Mouse (Mus musculus) neural tube, embryonic 11.5 days (tissue): ENCODE data around the gene Asphd2. TPM values are rescaled to one million over a fixed set of nuclear protein-coding genes. Genes with fewer than 3 reads are reported as not detected.
A peak's percentile ranks its signal among the peaks of the same experiment; 100 is the strongest.

ENCODE experiments used
- ATAC-seq: fragments of 200-750 bp; cut with Nextera tagmentation; 2 replicates; pipeline ENCODE4 v1.8.0; 2017; ENCODE audit warnings: moderate number of reproducible peaks, mild to moderate bottlenecking, moderate TSS enrichment, moderate library complexity; ENCODE audit not compliant: insufficient read depth, low FRiP score, low TSS enrichment
- DNase-seq: peaks from one replicate; pipeline ENCODE4 v3.0.0-alpha.2; 2015; ENCODE audit warnings: low spot score
- H3K27ac ChIP-seq: fragments of 300-500 bp; sonication (generic); 2 replicates; pipeline ENCODE4 v1.5.1; 2014; ENCODE audit warnings: low read depth, mild to moderate bottlenecking, low read length
- H3K27me3 ChIP-seq: fragments of 300-500 bp; sonication (generic); 2 replicates; pipeline ENCODE4 v1.6.1; 2014; ENCODE audit warnings: mild to moderate bottlenecking, low read length, mixed read lengths; ENCODE audit not compliant: control insufficient read depth, insufficient read depth
- H3K36me3 ChIP-seq: fragments of 300-500 bp; sonication (generic); 2 replicates; pipeline ENCODE4 v1.6.1; 2014; ENCODE audit warnings: mild to moderate bottlenecking, low read length, moderate library complexity, mixed read lengths; ENCODE audit not compliant: control insufficient read depth, insufficient read depth
- H3K4me1 ChIP-seq: fragments of 300-500 bp; sonication (generic); 2 replicates; pipeline ENCODE4 v1.6.1; 2014; ENCODE audit warnings: low read length, mixed read lengths; ENCODE audit not compliant: control insufficient read depth, insufficient read depth
- H3K4me2 ChIP-seq: fragments of 300-500 bp; sonication (generic); 2 replicates; pipeline ENCODE4 v1.6.1; 2014; ENCODE audit warnings: low read depth, mild to moderate bottlenecking, moderate library complexity
- H3K4me3 ChIP-seq: fragments of 300-500 bp; sonication (generic); 2 replicates; pipeline ENCODE4 v1.5.1; 2014; ENCODE audit warnings: low read depth, low read length
- H3K9ac ChIP-seq: fragments of 300-500 bp; sonication (generic); 2 replicates; pipeline ENCODE4 v1.6.1; 2014; ENCODE audit warnings: mild to moderate bottlenecking, low read length
- H3K9me3 ChIP-seq: fragments of 300-500 bp; sonication (generic); 2 replicates; pipeline ENCODE4 v1.6.1; 2016; ENCODE audit warnings: low read length; ENCODE audit not compliant: control insufficient read depth
- WGBS: fragments of 180-500 bp; shearing (Covaris S2); extraction: QIAGEN DNeasy Blood & Tissue Kit; methylation state at CpG from one replicate; pipeline ENCODE4 v1.1.7; 2014; 5-methylcytosine and 5-hydroxymethylcytosine counted together
- polyA plus RNA-seq: library from polyadenylated mRNA; unstranded; fragments of >200 nt; fragmentation: Nextera tagmentation; extraction: Ambion mirVana; gene quantifications from 2 replicates; pipeline ENCODE4 v1.2.1, GENCODE M21; 2014

Gene Asphd2
- 39.2 and 46.3 TPM in 2 replicates for polyA plus RNA-seq

DNA sequence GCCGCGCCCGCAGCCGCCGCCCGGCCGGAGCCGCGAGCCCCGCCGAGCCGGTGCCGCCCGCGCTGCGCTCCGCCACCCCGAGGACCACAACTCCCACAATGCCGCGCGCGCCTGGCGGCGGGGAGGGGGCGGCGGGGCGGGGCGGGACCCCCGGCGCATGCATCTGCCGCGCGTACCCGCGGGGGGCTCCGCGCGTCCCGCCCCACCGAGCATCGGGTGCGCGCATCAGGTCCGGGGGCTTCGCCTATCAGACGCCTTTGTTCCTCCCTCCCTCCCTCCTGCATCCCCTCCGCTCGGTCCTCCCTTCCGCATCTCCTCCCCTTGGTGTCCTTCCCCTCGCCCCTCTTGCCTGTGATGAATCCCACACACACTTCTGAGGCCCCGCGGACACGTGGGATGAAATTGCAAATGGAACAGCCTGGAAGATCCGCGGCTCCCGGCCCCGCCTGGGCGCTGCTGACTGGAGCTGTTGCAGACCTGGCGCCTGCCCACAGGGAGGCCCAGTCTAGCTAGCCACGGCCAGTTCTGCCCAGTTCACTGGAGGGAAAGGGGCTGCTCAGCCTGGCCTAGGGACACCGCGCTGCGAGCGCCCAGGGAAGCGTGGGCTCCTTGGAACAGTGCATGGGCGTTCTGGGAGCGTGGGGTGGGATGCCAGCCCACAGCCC lies at the start of gene Asphd2:
Gene Asphd2 (minus strand): TSS at position 88 of the 665 bp plus-strand sequence.
- Histone ChIP-seq H3K27me3 (no peaks in the 10 kb centered on the region), H3K9ac (peak within 1 kb of the TSS; percentile 78), H3K4me2 (peak within 1 kb of the TSS; percentile 86), H3K36me3 (peaks cover 3% of the 10 kb centered on the region; the same call in 1 of the 2 replicates), H3K27ac (peak within 1 kb of the TSS; percentile 65), H3K4me1 (0 out of 2 replicates have a peak, but pooled peaks cover 5% of the 10 kb centered on the region), H3K4me3 (peak within 1 kb of the TSS; percentile 64), H3K9me3 (no peaks in the 10 kb centered on the region)
- peak; percentile 92 for DNase-seq
- WGBS = under 1% methylated on average over 57 of the region's 67 CpGs
- ATAC-seq = peak; percentile 85

DNA sequence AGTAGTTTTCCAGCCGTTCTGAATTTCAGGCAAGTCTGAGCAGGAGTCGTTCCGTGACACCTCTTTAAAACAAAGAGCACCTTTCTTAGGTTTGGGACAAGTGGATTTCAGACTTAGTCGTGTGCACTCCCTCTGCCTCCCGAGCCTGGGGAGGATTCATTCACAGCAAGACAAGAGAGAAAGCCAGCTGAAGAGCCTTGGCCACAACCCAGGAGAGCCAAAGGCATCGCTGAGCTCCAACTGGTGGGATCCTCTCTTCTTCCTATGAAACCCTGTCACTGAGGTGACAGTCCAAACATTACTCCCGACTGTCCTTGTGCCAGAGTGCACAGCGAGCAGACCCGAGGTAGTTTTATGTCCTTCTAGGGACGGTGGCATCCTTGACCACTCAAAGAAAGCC lies 43.9 kb upstream of the Asphd2 start:
- no peak overlapping the region for H3K4me2 ChIP-seq
- no peaks in the 10 kb centered on the region for H3K36me3 ChIP-seq
- no peaks in the 10 kb centered on the region for H3K9me3 ChIP-seq
- 60% methylated on average over 10 of the region's 10 CpGs for WGBS
- H3K27me3 ChIP-seq = no peaks in the 10 kb centered on the region
- no peaks in the 10 kb centered on the region for H3K4me1 ChIP-seq
- DNase-seq = no peak
- H3K27ac ChIP-seq = no peak overlapping the region
- H3K9ac ChIP-seq = no peak overlapping the region
- no peak for ATAC-seq
- no peak overlapping the region for H3K4me3 ChIP-seq

DNA sequence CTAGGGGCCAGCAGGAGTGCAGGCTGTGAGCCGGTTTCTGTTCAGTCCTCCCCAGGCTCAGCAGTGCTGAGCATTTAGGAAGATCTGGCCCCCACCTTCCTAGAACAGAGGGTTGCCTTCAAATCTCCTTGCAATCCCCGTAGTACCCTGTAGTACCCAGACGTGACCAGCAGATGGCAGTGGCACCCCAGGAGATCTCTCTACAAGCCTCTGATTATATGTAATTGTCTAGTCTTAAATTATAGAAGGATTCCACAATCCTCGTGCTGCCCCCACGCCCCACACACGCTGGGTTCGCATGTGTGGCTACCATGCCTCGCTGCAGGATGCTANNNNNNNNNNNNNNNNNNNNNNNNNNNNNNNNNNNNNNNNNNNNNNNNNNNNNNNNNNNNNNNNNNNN lies 38.3 kb upstream of the Asphd2 start:
- ATAC-seq = no peak
- H3K4me3 ChIP-seq = no peak overlapping the region
- H3K9me3 ChIP-seq = no peaks in the 10 kb centered on the region
- H3K36me3 ChIP-seq = no peaks in the 10 kb centered on the region
- no peak overlapping the region for H3K27ac ChIP-seq
- no peak overlapping the region for H3K4me2 ChIP-seq
- H3K9ac ChIP-seq = no peak overlapping the region
- H3K4me1 ChIP-seq = 0 out of 2 replicates have a peak, but pooled peaks cover 3% of the 10 kb centered on the region
- WGBS = 2% methylated on average over 8 of the region's 8 CpGs
- 0 out of 2 replicates have a peak, but pooled peaks cover 2% of the 10 kb centered on the region for H3K27me3 ChIP-seq
- DNase-seq = peak; percentile 78

DNA sequence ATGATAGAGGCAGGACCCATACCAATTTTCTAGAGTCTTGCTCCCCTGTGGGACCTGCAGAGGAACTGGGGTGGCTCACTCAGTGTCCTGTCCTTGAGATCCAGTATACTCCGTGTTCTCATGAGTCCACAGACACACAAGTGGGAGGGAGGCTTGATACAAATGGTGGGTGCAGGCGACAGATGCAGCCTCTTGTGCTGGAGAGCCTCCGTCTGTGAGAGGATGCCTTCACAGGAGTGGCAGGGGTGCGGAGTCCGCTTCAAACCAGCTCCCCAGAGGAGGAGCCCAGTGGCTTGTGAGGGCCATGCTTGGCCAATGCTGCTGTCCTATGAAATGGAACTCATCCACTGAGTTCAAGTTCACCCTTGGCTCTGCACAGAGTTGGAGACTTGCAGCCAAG lies 37.4 kb upstream of the Asphd2 start:
- Histone ChIP-seq H3K4me2 (no peak overlapping the region), H3K4me3 (no peak overlapping the region), H3K36me3 (no peaks in the 10 kb centered on the region), H3K27ac (no peak overlapping the region), H3K9me3 (no peaks in the 10 kb centered on the region), H3K9ac (no peak overlapping the region), H3K27me3 (0 out of 2 replicates have a peak, but pooled peaks cover 2% of the 10 kb centered on the region), H3K4me1 (0 out of 2 replicates have a peak, but pooled peaks cover 3% of the 10 kb centered on the region)
- 73% methylated on average over 5 of the region's 5 CpGs for WGBS
- ATAC-seq = no peak
- no peak for DNase-seq

DNA sequence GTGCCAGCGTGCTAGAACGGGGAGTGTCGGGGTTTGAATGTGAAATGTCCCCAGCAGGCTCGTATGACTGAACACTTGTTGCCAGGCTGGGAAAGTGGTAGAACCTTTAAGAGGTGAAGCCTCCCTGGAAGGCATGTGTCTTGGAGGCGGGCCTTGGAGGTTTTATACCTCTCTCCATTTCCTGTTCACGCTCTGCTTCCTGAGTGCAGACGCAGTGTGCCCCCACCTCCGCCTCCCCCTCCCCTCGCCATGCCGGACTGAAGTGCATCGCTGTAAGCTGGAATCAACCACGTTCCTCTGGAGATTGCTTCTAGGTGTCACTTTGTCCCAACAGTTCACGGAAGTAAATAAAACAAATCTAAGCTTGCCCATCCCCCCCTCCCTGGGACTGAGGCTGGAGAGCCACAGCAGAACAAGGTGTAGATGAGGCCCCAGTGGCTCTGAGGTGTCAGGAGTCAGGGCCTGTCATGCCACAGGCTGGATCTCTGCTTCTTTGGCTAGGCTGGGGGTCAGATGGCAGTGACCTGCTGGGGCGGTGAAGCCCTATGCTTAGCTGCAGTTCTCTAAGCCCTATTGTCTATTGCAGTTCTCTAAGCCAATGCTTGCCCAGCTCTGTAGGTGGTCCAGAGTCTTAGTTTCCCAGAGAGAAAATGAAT lies 36.6 kb upstream of the Asphd2 start:
- 37% methylated on average over 14 of the region's 14 CpGs for whole genome bisulfite sequencing
- H3K9ac ChIP-seq = no peak overlapping the region
- no peak for ATAC-seq

DNA sequence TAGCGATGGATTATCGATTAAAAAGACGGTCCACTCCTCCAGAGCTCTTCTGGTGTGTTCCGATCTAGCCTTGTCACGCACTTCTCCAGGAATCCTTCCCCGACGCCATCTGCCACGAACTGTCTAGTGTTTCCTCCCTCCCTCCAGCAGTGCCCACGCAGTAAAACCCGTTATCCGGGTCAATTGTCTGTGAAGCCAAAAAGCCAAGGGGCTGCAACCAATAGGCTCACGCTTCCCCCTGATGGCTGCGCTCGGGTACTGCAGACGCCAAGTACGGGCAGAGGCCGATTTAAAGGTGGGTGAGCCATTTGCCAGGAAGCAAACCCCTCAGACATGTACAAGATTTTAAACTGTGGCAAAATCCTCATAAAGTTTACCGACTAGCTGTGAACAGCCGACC lies 34.3 kb upstream of the Asphd2 start:
- Histone ChIP-seq H3K4me3 (no peak overlapping the region), H3K4me1 (0 out of 2 replicates have a peak, but pooled peaks cover 3% of the 10 kb centered on the region), H3K36me3 (no peaks in the 10 kb centered on the region), H3K27me3 (0 out of 2 replicates have a peak, but pooled peaks cover 2% of the 10 kb centered on the region), H3K4me2 (peak overlapping the region; percentile 30), H3K9me3 (no peaks in the 10 kb centered on the region), H3K27ac (no peak overlapping the region), H3K9ac (peak overlapping the region; percentile 23; the same call in 1 of the 2 replicates)
- 14% methylated on average over 19 of the region's 19 CpGs for WGBS
- ATAC-seq (no peak), DNase-seq (peak; percentile 84)

More for the DNA sequence above, 36.6 kb upstream of the Asphd2 start:
- H3K4me2 ChIP-seq = no peak overlapping the region
- no peak for DNase-seq
- H3K27ac ChIP-seq = no peak overlapping the region
- no peaks in the 10 kb centered on the region for H3K9me3 ChIP-seq
- H3K27me3 ChIP-seq = 0 out of 2 replicates have a peak, but pooled peaks cover 2% of the 10 kb centered on the region
- no peaks in the 10 kb centered on the region for H3K36me3 ChIP-seq
- H3K4me1 ChIP-seq = 0 out of 2 replicates have a peak, but pooled peaks cover 3% of the 10 kb centered on the region
- H3K4me3 ChIP-seq = no peak overlapping the region

DNA sequence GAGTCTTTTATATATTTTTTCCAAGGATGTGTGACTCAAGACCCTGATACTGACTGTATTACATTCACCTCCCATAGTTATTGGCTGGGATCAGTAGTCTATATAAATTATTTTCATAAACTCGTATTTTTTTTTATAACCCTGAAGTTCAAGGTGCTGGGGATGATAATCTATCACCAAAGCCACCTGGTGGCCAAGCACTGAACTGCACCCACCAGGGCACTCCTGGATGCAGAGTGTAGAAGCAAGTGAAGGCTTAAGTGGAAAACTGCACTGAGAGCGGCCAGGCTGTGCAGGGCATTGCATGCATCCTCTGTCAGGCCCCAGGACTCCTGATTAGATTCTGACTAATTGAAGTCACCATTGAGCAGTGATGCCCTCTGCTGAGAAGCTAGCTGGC lies 32.6 kb upstream of the Asphd2 start:
- Histone ChIP-seq H3K36me3 (no peaks in the 10 kb centered on the region), H3K4me1 (0 out of 2 replicates have a peak, but pooled peaks cover 3% of the 10 kb centered on the region), H3K27me3 (0 out of 2 replicates have a peak, but pooled peaks cover 2% of the 10 kb centered on the region)

DNA sequence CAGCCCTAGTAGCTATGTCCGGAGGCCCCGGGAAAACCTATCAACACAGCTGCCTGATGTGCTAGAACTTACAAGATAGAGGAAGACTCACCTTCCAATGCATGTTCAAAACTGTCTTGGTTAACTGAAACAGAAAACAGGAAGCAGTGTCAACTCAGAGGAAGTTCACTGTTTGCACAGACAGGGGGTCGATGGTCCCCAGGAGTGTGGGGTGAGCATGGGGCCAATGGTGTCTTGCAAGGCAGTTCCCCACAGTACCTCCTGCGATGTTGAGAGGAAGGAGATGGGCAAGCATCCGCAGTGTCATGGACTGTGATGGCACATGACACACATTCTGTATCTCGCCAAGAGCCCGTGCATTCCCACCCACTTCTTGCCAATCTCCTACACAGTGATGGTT lies 32.0 kb upstream of the Asphd2 start:
- 91% methylated on average over 7 of the region's 7 CpGs for WGBS
- no peak overlapping the region for H3K4me3 ChIP-seq
- no peaks in the 10 kb centered on the region for H3K9me3 ChIP-seq
- H3K27ac ChIP-seq = no peak overlapping the region
- H3K27me3 ChIP-seq = 0 out of 2 replicates have a peak, but pooled peaks cover 2% of the 10 kb centered on the region
- no peak overlapping the region for H3K4me2 ChIP-seq
- no peak for DNase-seq
- ATAC-seq = no peak
- no peaks in the 10 kb centered on the region for H3K36me3 ChIP-seq
- no peak overlapping the region for H3K9ac ChIP-seq
- H3K4me1 ChIP-seq = 0 out of 2 replicates have a peak, but pooled peaks cover 3% of the 10 kb centered on the region

More for the DNA sequence above, 32.6 kb upstream of the Asphd2 start:
- DNase-seq (peak; percentile 76), ATAC-seq (no peak)
- H3K27ac ChIP-seq = no peak overlapping the region
- WGBS = 48% methylated on average over 2 of the region's 2 CpGs
- H3K9ac ChIP-seq = no peak overlapping the region
- H3K4me2 ChIP-seq = no peak overlapping the region
- no peaks in the 10 kb centered on the region for H3K9me3 ChIP-seq
- no peak overlapping the region for H3K4me3 ChIP-seq
